Mouse (Mus musculus) frontal cortex, postnatal 25 days (tissue): ENCODE results near the gene Ston2.

ENCODE experiments used
- DNase-seq, 2 experiments: peaks; one replicate each; pipeline ENCODE4 v3.0.0; 2022; ENCODE audit warnings: low spot score in 2 of 2

The Ston2 gene

DNA sequence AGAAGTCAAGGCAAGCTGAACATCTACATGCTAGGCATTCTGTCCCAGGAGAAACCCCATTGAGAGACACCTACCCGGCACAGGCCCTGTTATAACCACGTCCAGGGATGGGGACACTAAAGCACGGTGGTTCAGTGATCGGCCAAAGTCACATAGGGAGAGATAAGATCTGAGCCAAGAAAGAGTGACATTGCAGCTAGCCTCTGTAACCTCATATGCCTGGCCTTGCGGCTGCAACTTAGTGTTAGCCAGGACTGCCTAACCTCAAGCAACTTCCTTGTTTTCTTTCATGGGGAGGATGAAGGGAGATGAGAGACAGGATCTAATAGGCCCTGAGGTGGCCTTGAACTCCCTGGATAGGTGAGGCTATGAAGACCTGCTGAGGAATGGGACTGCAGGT, 122.8 kb downstream of the Ston2 start:
- no peak for DNase-seq

DNA sequence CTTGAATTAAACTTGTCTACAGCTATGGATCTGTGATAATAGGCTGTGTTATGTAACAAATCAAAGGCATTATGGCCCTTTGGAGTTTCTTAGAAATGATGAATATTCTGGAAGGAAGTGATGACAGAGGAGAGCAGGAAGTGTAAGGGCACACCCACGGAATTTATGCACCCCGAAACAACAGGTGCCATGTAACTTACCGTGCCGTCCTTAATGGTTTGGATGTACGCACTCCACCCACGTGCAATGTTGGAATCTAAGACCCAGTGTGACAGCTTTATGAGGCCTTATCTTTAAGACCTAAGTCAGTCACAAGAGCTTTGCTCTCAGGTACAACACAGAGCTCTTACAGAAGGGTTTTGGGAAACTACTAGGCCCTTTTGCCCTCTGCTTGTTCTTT, 124.9 kb downstream of the Ston2 start:
- no peak for DNase-seq

DNA sequence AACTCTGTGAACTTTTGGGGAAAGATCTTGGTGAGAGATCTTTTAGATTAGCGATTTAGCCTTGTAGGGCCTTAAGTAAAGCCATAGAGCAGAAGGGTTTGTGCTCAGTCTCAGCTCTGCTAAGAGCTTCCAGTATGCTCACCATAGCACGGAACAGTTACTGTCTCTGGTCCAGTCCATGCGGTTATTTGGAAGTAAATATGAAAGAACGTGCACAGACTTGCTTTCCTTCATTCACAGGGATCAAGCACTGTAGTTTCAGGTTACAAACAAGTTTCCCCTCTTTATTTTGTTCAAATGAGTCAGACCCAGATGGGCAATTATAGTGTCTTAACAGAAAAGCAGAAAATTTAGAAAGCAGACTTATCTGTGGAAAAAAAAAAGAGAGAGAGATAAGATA, 125.3 kb downstream of the Ston2 start:
- DNase-seq: no peak

DNA sequence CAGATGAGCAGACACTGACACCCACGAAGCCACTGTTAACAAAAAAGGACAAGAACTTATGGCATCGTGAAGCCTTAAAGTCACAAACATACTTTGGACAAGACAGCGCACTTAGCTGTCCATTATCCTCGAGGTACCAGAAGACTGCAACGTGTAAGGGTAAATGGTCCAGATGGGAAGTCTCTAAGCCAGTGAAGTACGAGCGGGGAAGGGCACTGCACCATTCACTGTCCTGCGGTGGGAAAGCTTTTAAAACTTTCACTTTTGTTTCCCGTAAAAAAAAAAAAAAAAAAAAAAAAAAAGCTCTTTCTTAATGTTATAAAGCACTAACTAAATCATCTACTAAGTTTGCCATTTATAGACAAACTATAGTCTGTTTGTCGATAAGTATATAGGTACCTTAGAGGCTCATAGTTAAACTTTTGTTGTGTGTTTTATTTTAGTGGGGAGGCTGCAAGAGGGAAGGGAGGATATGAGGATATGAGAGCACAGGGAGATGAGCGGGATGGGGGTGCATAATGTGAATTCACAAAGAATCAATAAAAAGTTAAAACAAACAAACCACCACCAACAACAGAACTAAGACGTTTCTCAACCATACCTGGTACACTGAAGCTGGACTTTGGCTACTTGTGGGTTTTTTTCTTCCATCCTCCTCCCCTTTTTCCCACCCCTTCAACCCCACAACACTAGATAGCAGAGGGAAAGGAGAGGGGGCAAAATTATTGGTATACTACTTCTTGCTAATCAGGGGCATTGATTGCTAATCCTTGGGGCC, 127.4 kb downstream of the Ston2 start:
- DNase-seq: no peak

DNA sequence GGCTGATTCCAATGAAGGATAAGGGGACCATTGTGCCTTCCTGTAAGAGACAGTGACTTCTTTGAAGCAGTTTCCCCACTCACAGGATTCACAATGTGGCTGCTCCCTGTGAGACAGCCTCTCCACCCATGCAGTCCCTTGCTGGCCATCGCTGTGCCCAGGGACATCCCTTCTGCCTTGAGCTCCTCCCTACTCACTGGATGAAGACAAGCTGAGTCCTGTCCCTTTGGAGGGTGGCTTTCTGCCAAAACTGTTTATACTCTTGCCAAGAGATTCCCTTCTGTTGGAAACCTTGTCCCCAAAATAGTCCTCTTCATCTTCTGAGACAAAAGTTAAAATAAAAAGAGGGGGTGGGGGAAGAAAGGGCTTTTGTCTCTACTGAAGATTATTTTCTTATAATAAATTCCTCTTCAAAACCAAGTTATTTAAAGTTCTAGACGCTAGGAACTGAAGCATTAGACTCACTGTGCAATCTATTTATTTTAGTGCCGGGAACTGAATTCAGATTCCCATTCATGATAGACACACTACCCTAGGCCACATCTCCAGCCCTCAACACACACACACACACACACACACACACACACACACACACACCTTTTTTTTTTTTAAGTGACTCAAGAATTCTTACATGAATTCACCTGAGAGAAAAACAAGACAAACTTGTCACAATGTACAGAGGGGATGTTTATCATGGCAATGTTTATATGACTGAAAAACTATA, 133.6 kb downstream of the Ston2 start:
- DNase-seq: no peak

DNA sequence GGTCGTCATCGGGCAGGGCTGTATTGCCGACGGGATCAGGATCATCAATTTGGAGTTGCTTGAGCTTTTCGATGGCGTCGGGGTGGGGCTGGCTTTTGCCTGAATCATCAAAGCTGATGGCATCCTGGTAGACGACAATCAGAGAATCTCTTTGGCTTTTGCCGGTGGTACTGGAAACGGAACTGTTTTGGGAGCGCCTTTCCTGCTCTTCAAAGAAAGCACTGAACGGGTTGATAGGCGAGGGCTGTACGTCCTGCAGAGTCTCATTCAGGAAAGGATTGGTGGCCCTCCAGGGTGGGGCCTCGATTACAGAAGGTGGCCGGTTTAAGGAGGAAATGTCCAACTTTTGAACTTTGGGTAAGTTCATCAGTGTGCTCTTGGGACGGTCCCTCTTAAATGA, 139.8 kb downstream of the Ston2 start:
- DNase-seq: no peak

DNA sequence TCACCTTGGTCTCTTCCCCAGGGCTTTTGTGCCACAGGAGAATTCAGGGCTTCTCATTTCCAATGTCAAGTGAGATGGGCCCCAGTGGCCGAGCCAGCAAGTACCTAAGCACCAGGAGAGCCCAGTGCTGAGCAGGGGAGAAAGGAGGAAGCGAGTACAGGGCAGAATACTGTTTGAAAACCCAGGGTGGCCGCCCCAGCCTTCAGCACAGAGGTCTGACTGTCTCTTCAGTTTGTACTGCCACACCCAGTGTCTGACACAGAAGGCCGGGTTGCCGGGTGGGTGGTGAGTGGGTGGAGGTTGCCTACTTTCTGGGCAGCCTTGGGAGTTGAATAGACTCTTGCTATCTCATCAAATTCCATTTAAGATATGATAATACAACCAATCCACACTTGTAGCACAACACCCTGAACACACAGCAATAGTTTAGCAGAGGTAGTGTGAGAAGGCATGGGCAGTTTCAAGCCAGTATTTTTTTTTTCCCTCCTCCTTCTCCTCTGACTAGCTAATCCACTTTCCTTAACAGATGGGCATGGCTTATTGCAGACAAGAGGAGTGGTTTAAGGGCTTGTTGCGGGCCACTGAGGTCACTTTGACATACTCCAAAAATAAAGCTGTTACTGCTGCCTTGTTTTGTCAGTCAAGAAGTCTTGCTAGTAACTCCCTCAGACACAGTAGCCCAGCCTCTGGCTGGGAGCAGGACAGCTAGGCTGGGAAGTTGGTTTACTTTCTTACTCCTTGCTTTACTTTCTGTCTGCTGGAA, 142.6 kb downstream of the Ston2 start:
- no peak for DNase-seq

DNA sequence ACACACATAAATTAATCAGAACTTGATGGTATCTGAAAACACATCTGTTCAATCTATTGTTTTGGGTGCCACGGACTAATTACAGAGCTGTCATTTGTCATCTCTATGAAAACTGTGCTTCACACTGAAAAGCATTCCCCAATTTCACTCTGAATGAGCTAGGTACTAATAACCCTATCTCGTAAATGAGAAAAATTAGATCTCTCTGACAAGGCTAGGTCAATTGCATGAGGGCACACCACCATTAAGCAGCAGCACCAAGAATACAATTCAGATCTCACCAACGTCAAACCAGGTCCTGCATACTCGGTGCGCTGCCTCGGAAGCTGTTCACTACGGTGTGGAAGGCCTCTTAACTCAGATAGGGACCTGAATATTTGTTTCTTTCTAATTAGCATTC, 145.0 kb downstream of the Ston2 start:
- no peak for DNase-seq

DNA sequence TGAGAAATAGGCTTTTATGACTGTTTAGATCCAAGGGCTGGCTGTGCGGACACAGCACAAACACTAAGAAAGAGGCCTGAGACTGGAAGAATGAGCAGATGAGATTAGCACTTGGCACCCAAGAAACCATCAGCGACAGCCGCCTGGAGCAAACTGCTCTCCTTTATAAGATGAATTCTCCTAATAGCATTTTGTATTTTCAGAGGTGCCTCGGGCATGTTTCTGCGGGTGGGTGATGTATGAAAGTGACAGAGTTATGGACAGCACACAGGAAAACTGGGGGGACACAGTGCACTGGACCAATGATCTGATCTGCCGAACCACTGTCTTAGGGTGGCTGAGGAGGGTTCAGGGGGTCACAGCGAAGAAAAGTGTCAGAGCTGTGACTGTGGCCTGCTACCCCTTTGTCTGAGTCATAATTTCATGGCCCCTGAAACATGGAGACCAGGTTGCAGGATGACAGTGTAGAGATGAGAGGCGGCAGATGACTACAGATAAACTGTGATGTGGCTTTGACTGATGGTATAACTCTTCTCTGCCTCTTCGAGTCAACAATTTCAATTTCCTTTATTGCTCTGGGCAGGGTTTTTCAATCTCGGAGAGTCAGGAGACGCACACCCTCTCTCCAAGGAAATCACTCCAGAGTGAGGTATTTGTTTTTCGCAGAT, 145.6 kb downstream of the Ston2 start:
- no peak for DNase-seq

DNA sequence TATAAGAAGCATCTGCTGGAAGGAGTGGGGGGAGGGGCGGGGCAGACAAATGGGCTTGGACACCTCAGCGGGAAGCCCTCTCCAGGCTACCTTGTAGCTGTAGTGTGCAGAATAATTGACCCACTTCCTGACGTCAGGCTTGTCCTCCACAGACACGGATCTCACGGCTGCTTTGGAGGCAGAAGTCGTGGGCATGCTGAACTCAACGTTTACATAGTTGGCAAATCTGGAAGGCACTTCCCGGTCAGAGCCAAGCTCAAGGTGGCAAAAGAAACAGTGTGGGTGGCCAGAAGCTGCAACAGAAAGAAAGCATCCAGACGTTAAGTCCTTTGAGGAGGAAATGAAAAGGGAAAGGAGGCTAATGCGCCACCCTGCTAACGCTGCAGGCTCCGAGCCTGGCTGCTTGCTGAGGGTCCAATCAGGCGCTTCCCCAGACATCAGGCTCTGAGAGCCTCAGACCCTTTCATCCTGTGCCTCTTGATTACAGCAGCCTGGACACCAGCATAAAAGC, 146.5 kb downstream of the Ston2 start:
- DNase-seq: peak in 1 of 2 experiments; percentile 19

DNA sequence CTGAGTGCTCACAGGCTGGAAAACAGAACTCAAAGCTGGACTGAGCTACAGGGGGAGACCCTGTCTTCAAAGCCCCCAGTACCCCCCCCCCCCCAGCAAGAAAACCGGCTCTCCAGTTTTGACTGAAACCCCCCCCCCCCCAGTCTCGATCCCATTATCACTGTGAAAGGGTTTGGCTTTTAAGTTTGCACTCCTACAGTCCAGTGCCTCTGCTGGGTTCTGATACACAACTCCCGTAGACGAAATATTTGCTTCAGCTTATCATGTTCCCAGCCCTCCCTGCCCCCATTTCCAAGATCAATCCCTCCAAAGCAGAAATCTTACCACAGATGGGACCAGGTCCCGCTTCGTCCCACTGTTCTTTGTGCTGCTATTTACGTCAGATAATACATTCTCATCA, 147.1 kb downstream of the Ston2 start:
- no peak for DNase-seq

DNA sequence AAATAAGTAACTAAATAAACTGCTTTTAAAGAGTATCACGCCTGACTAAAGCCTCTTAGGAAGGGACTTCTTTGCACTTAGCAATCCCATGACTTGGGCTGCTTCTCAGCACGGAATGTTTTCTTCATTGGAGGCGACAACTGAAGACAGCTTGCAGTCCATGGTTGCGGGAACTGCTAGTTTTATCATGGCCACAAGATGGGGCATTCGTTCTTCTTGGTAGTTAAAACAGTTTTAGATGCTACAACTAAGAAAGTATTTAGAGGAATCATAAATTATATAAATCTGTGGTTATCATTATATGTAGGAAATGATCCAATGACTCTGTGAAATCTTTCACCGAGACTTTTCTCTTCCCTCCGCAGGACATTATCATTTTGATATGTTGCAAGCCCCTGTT, 147.5 kb downstream of the Ston2 start:
- peak; percentile 48 to 56 for DNase-seq

DNA sequence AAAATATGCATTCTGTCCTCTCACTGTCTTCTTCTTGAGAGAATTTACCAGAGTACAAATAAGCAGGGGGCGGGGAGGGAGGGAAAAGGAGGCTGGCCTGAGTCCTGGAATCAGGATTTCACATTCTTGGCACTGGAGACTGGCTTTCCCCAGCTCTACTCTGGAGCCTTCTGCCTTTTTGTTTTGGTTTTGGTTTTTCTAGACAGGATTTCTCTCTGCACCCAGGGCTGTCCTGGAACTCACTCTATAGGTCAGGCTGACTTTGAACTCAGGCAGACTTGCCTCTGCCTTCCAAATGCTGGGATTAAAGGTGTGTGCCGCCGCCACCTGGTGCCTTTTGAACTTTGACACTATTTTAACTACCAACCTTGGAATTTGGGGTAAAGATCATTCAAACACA, 149.8 kb downstream of the Ston2 start:
- no peak for DNase-seq

DNA sequence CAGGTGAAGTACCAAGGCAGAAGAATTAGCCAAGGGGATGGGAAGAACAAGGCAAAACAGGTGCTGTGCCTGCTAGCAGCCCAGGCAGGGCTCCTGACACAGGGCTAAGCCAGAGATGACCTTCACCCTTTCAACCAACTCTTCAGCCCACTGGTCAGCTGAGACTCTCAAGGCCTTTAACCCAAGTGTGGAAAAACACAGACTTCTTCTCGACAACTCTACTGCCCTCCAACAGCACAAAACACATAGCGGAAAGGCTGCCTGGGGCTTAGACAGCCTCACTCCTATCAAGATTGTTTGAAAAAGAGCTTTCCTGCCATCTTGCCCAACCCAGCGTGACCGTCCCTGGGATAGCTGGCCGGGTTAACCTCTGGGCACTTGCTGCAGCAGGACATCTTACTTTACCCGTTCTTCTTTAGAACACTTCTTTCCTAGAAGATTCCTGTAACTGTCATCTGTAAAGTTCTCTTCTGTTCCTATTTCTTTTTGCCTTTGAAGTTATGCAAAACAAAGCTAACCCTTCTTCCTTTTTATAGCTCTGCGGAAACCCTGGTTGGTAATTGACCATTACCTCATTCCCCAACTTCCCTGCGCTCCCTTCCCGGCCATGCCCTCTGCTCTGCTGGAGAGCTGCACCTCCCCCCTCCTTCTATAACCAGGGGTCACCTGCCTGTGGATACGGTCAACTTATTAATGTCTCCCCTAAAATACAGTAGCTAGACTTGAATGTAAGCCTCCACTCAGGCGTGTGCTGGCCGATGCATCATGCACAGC, 150.9 kb downstream of the Ston2 start:
- DNase-seq: no peak

DNA sequence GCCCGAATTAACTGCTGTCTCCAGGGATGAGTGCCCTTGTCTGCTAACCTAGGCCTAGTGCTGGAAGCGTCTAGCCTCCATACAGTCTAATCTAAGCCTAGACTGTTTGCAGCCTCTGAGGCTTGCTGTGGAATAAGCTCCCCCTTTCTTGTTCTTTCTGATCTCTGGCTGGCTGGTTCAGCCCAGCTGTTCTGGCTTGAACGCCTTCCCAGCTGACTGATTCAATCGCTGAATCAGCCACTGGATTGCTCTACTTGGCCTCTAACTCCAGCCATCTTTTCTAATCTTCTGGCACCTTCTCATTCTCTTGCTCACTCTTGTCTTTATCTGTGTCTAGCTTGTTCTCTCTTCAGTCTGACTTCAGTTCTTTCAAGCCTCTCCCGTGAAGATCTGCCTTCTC, 161.7 kb downstream of the Ston2 start:
- DNase-seq: no peak

DNA sequence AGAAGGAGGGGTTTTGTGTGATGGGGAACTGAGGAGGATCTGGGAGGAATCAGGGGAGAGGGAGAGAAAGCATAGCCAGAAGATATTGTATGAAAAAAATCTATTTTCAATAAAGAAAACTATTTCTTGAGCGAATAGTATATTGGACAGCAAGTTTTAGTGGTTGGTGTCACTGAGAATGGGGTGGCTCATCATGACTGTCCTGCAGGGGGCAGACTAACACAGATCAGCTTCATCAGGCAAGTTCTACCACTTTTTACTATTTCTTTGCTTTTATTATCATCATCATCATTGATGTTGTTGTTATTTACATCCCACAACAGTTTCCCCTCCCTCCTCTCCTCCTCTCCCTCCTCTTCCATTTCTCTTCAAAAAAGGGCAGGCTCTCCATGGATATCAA, 163.2 kb downstream of the Ston2 start:
- peak in 1 of 2 experiments; percentile 29 for DNase-seq

DNA sequence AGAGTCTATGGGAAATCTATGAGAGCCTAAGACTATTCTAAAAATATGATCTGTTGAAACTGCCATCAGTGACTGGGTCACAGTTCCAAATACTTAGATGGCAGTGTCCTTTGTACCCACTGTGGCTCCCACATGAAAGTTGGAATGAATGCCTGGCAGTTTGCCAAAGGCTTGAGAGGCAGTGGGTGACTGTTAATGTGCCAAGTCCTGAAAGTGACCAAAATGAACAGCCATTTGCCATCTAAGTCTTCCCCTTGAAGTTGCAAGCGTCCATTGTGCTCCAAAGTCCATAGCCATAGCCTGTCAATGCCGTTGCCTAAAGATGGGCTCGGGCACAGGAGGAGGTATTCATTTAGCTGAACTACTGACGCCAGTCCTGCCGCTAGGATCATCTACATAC, 178.8 kb downstream of the Ston2 start:
- DNase-seq: no peak

DNA sequence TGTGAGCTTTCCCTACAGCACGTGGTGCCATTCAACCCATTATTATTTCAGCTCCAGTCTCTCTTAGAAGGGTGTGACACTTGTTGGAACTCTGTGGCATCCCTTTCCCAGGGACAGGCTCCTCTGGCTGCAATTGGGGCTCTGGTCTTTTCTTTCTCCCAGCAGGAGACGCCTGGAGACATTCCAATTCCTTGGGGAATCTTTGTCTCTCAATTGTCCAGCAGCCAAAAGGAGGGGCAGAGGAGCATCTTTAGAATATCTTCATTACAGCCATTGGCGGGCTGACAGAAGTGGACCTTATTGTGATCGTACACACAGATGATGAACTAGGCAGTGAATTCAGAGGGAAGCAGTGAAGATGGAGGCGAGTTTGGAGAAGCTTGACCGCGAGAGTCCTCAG, 180.5 kb downstream of the Ston2 start:
- DNase-seq: no peak

DNA sequence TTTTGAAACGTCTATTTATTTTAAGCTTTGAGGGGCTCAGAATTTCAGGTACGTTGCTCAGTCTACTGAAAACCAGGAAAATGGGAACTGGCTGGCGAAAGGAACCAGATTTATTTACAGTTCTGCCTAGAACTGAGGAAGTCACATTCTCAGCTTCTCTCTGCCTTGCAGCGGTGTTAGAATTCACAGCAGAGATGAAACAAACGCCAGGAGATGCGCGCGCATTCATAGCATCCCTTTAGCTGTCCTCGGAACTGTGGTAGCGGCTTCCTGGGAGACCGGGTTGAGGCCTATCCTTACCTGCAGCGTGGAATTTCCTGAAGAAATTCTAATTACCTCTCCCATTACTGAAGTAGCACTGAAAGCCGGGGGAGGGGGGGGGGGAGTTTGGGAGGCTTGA, 181.5 kb downstream of the Ston2 start:
- no peak for DNase-seq

DNA sequence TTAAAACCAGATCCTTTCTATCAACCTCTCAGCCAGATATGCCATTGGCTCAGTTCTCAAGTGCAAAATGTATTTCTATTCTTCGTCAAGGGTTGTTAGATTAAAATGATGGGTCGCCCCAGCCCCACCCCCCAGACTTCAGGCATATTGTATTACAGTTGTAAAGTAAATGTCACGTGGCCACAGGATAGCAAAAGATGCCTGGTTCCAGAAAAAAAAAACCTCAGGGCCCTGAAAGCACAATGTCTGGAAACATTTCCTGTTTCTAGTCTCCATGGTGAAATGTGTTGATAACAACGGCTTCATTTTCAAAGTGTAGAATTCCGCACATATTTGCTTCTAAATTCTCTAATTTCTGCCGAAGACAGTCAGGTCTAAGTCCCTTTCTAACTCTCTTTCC, 183.6 kb downstream of the Ston2 start:
- no peak for DNase-seq

DNA sequence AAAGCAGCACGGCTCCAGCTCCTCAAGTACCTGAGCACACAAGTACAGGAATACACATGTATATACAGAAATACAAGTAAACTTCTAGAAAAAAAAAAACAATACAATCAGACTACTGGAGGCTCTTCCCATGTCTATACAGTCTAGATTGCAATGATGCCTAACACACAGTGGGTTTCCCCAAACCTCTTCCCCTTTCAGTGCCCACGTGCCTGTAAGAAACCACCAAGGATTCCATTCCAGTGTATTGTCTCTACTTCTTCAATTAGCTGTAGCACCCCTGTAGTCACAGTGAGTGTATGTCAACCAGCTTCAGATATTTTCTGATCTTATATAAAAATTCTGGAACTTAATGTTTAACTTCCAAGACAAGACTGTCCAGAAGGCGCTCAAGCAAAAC, 196.1 kb downstream of the Ston2 start:
- DNase-seq: no peak
